Mouse (Mus musculus) stomach, embryonic 14.5 days (tissue): ENCODE data around the gene Rnf19b. TPM values are rescaled to one million over a fixed set of nuclear protein-coding genes. Genes with fewer than 3 reads are reported as not detected.

Source experiments
- ATAC-seq: fragments of 200-750 bp; cut with Nextera tagmentation; 2 replicates; pipeline ENCODE4 v1.8.0; 2017; ENCODE audit warnings: low read depth, moderate TSS enrichment; ENCODE audit not compliant: insufficient number of reproducible peaks, insufficient read depth, low FRiP score
- H3K27ac ChIP-seq: fragments of 300-500 bp; sonication (generic); 2 replicates; pipeline ENCODE4 v1.5.1; 2014; ENCODE audit warnings: mild to moderate bottlenecking, low read length, moderate library complexity, mixed read lengths
- H3K27me3 ChIP-seq: fragments of 300-500 bp; sonication (generic); 2 replicates; pipeline ENCODE4 v1.6.1; 2014; ENCODE audit warnings: low read length, control low read depth, mixed read lengths; ENCODE audit not compliant: control insufficient read depth, insufficient read depth
- H3K36me3 ChIP-seq: fragments of 300-500 bp; sonication (generic); 2 replicates; pipeline ENCODE4 v1.6.1; 2014; ENCODE audit warnings: mild to moderate bottlenecking, control low read depth, low read length, moderate library complexity, mixed read lengths; ENCODE audit not compliant: control insufficient read depth, insufficient read depth
- H3K4me1 ChIP-seq: fragments of 300-500 bp; sonication (generic); 2 replicates; pipeline ENCODE4 v1.6.1; 2014; ENCODE audit warnings: low read length, control low read depth, mixed read lengths; ENCODE audit not compliant: control insufficient read depth, insufficient read depth
- H3K4me2 ChIP-seq: fragments of 300-500 bp; sonication (generic); replicated peaks from 2 replicates; pipeline ENCODE4 v1.6.1; 2014; ENCODE audit warnings: low read depth, low read length, control low read depth
- H3K4me3 ChIP-seq: fragments of 300-500 bp; sonication (generic); 2 replicates; pipeline ENCODE4 v1.5.1; 2014; ENCODE audit warnings: low read depth, low read length, control low read depth
- H3K9ac ChIP-seq: fragments of 300-500 bp; sonication (generic); replicated peaks from 2 replicates; pipeline ENCODE4 v1.6.1; 2014; ENCODE audit warnings: low read depth, mild to moderate bottlenecking, control low read depth, low read length, moderate library complexity, mixed read lengths
- H3K9me3 ChIP-seq: fragments of 300-500 bp; sonication (generic); 2 replicates; pipeline ENCODE4 v1.6.1; 2016; ENCODE audit warnings: low read depth, low read length, control low read depth; ENCODE audit not compliant: control insufficient read depth
- WGBS: fragments of 180-500 bp; shearing (Covaris S2); extraction: QIAGEN DNeasy Blood & Tissue Kit; methylation state at CpG from one replicate; pipeline ENCODE4 v1.1.7; 2014; 5-methylcytosine and 5-hydroxymethylcytosine counted together
- polyA plus RNA-seq: library from polyadenylated mRNA; unstranded; fragments of >200 nt; fragmentation: Nextera tagmentation; extraction: Ambion mirVana; gene quantifications from 2 replicates; pipeline ENCODE4 v1.2.1, GENCODE M21; 2014

Rnf19b gene
- polyA plus RNA-seq, 1 experiment from 2014 or later, result 6.9 TPM

- Histone ChIP-seq H3K4me1 (peaks cover 10% of the 10 kb centered on the region; the same call in 1 of the 2 replicates), H3K9me3 (no peaks in the 10 kb centered on the region), H3K9ac (no peak overlapping the region), H3K36me3 (no peaks in the 10 kb centered on the region), H3K4me2 (no peak overlapping the region), H3K27ac (no peak overlapping the region), H3K27me3 (no peaks in the 10 kb centered on the region), H3K4me3 (no peak overlapping the region)
- 60% methylated on average over 9 of the region's 9 CpGs for WGBS
- no peak for ATAC-seq
Observed at GRCm38 (mm10) chr4:129019788-129020187, 38.3 kb upstream of the Rnf19b start.

GRCm38 (mm10) chr4:129020454-129020853 is 37.6 kb upstream of the Rnf19b start:
- ATAC-seq, result no peak
- WGBS, result 53% methylated on average over 6 of the region's 6 CpGs
- Histone ChIP-seq H3K9me3 (no peaks in the 10 kb centered on the region), H3K9ac (no peak overlapping the region), H3K4me1 (peaks cover 10% of the 10 kb centered on the region; the same call in 1 of the 2 replicates), H3K27ac (no peak overlapping the region), H3K36me3 (no peaks in the 10 kb centered on the region), H3K4me3 (no peak overlapping the region), H3K27me3 (no peaks in the 10 kb centered on the region), H3K4me2 (no peak overlapping the region)

- Histone ChIP-seq H3K27ac (no peak overlapping the region), H3K27me3 (no peaks in the 10 kb centered on the region), H3K4me2 (no peak overlapping the region), H3K9ac (no peak overlapping the region), H3K4me3 (no peak overlapping the region), H3K4me1 (peaks cover 5% of the 10 kb centered on the region; the same call in 1 of the 2 replicates), H3K36me3 (no peaks in the 10 kb centered on the region), H3K9me3 (no peaks in the 10 kb centered on the region)
- 84% methylated on average over 3 of the region's 3 CpGs for WGBS
- ATAC-seq, result no peak
Observed at GRCm38 (mm10) chr4:129021426-129021825, 36.6 kb upstream of the Rnf19b start.

GRCm38 (mm10) chr4:129021886-129022285 is 36.2 kb upstream of the Rnf19b start:
- Histone ChIP-seq H3K27ac (no peak overlapping the region), H3K4me1 (peaks cover 4% of the 10 kb centered on the region; the same call in 1 of the 2 replicates), H3K9me3 (no peaks in the 10 kb centered on the region), H3K9ac (no peak overlapping the region), H3K4me2 (no peak overlapping the region), H3K4me3 (no peak overlapping the region), H3K36me3 (no peaks in the 10 kb centered on the region), H3K27me3 (no peaks in the 10 kb centered on the region)
- no peak for ATAC-seq
- WGBS, result 77% methylated on average over 4 of the region's 4 CpGs

- H3K27ac ChIP-seq, result no peak overlapping the region
- no peaks in the 10 kb centered on the region for H3K36me3 ChIP-seq
- H3K4me2 ChIP-seq, result no peak overlapping the region
- no peaks in the 10 kb centered on the region for H3K9me3 ChIP-seq
- 72% methylated on average over 6 of the region's 6 CpGs for WGBS
- H3K4me1 ChIP-seq, result peaks cover 4% of the 10 kb centered on the region; the same call in 1 of the 2 replicates
- no peak overlapping the region for H3K9ac ChIP-seq
- ATAC-seq, result no peak
- no peak overlapping the region for H3K4me3 ChIP-seq
- H3K27me3 ChIP-seq, result no peaks in the 10 kb centered on the region
Observed at GRCm38 (mm10) chr4:129023884-129024283, 34.2 kb upstream of the Rnf19b start.

GRCm38 (mm10) chr4:129024775-129025174 is 33.3 kb upstream of the Rnf19b start:
- Histone ChIP-seq H3K27ac (no peak overlapping the region), H3K4me1 (peaks cover 4% of the 10 kb centered on the region; the same call in 1 of the 2 replicates), H3K36me3 (no peaks in the 10 kb centered on the region), H3K4me2 (no peak overlapping the region), H3K27me3 (no peaks in the 10 kb centered on the region), H3K4me3 (no peak overlapping the region), H3K9me3 (no peaks in the 10 kb centered on the region), H3K9ac (no peak overlapping the region)
- WGBS, result 25% methylated on average over 6 of the region's 6 CpGs
- peak; percentile 49; the same call in 1 of the 2 replicates for ATAC-seq

DNA sequence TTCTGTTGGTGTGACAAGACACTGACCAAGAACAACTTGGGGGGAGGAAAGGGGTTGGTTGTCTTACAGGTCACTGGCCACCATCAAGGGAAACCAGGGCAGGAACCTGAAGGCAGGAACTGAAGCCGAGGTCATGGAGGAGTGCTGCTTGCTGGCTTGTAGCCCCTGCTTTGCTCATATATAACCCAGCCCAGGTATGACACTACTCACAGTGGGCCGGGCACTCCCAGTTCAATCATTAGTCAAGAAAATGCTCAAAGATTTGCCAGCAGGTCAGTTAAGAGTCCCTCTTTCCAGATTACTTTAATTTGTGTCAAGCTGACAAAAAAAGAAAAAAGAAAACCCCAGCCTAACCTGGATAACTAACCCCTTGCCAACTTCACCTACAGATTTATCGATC is 32.4 kb upstream of the Rnf19b start:
- Histone ChIP-seq H3K36me3 (no peaks in the 10 kb centered on the region), H3K9ac (no peak overlapping the region), H3K4me1 (no peaks in the 10 kb centered on the region; the same call in 1 of the 2 replicates), H3K4me3 (no peak overlapping the region), H3K27ac (no peak overlapping the region), H3K4me2 (no peak overlapping the region), H3K9me3 (no peaks in the 10 kb centered on the region), H3K27me3 (no peaks in the 10 kb centered on the region)
- WGBS, result 93% methylated on average over 3 of the region's 3 CpGs
- no peak for ATAC-seq

DNA sequence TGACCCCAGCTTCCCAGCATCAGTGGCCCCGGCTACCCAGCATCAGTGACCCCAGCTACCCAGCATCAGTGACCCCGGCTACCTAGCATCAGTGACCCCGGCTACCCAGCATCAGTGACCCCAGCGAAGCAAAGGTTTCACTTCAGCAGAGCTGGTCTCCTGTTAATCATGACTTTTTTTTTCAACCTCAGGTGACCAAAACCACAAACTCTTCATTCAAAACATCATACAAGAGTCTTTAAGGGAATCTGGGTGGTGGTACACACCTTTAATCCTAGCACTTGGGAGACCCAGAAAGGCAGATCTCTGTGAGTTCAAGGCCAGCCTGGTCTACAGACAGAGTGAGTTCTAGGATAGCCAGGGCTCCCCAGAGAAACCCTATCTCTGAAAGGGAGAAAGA is 27.3 kb upstream of the Rnf19b start:
- ATAC-seq, result no peak
- Histone ChIP-seq H3K36me3 (no peaks in the 10 kb centered on the region), H3K9ac (no peak overlapping the region), H3K4me2 (no peak overlapping the region), H3K4me1 (no peaks in the 10 kb centered on the region; the same call in 1 of the 2 replicates), H3K9me3 (no peaks in the 10 kb centered on the region), H3K27me3 (no peaks in the 10 kb centered on the region), H3K4me3 (no peak overlapping the region), H3K27ac (no peak overlapping the region)
- WGBS, result 87% methylated on average over 4 of the region's 4 CpGs

DNA sequence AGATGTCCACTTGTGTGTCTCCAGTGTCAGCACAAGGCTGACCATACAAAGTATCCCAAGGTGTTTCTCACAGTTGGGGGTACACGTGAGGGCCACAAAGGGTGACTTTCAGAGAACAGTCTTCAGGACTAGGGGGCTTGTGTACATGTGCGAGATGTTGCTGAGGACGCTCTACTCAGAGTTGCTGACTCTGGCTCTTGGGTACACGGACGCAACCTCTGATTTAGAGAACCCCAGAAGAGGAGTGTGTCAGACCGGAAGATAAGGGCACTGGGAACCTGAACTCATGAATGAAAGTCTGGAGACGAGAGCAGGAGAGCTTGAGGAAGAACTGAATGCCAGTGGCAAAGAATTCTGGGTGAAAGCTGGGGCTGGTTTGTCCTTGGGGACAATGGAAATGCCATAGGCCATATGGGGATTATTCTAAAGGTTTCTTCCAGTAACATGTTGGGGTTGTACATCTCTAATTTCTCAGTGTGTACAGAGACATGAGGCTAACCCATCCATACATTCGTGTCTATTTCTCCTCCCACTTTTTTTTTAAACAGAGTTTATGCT is 26.6 kb upstream of the Rnf19b start:
- Histone ChIP-seq H3K27me3 (no peaks in the 10 kb centered on the region), H3K9ac (no peak overlapping the region), H3K9me3 (no peaks in the 10 kb centered on the region), H3K27ac (no peak overlapping the region), H3K4me2 (no peak overlapping the region), H3K4me3 (no peak overlapping the region), H3K4me1 (no peaks in the 10 kb centered on the region; the same call in 1 of the 2 replicates), H3K36me3 (no peaks in the 10 kb centered on the region)
- no peak for ATAC-seq
- 84% methylated on average over 8 of the region's 8 CpGs for WGBS
